Mouse (Mus musculus) heart, embryonic 13.5 days (tissue): ENCODE measurements around the gene Nos1ap. TPM values are rescaled to one million over a fixed set of nuclear protein-coding genes. Genes with fewer than 3 reads are reported as not detected.
A peak's percentile ranks its signal among the peaks of the same experiment; 100 is the strongest.

Experiments
- ATAC-seq: fragments of 200-750 bp; cut with Nextera tagmentation; 2 replicates; pipeline ENCODE4 v1.8.0; 2017; ENCODE audit warnings: moderate TSS enrichment; ENCODE audit not compliant: insufficient number of reproducible peaks, low FRiP score, low TSS enrichment; ENCODE audit errors: extremely low read depth
- H3K27ac ChIP-seq: fragments of 300-500 bp; sonication (generic); replicated peaks from 2 replicates; pipeline ENCODE4 v1.5.1; 2015; ENCODE audit warnings: moderate library complexity, mild to moderate bottlenecking, inconsistent platforms
- H3K27me3 ChIP-seq: fragments of 300-500 bp; sonication (generic); replicated peaks from 2 replicates; pipeline ENCODE4 v1.6.1; 2015; ENCODE audit warnings: mild to moderate bottlenecking, inconsistent platforms
- H3K36me3 ChIP-seq: fragments of 300-500 bp; sonication (generic); 2 replicates; pipeline ENCODE4 v1.6.1; 2015; ENCODE audit warnings: mild to moderate bottlenecking, inconsistent platforms
- H3K4me1 ChIP-seq: fragments of 300-500 bp; sonication (generic); 2 replicates; pipeline ENCODE4 v1.6.1; 2015; ENCODE audit warnings: inconsistent platforms
- H3K4me2 ChIP-seq: fragments of 300-500 bp; sonication (generic); 2 replicates; pipeline ENCODE4 v1.6.1; 2015; ENCODE audit warnings: inconsistent platforms, mild to moderate bottlenecking, moderate library complexity
- H3K4me3 ChIP-seq: fragments of 300-500 bp; sonication (generic); 2 replicates; pipeline ENCODE4 v1.5.1; 2015; ENCODE audit warnings: moderate library complexity, mild to moderate bottlenecking, inconsistent platforms
- H3K9ac ChIP-seq: fragments of 300-500 bp; sonication (generic); 2 replicates; pipeline ENCODE4 v1.6.1; 2015; ENCODE audit warnings: inconsistent platforms, mild to moderate bottlenecking, moderate library complexity
- H3K9me3 ChIP-seq: fragments of 300-500 bp; sonication (generic); 2 replicates; pipeline ENCODE4 v1.6.1; 2016; ENCODE audit warnings: inconsistent platforms
- WGBS: fragments of 180-500 bp; shearing (Covaris S2); methylation state at CpG from one replicate; pipeline ENCODE4 v1.1.7; 2015; ENCODE audit warnings: mixed read lengths; 5-methylcytosine and 5-hydroxymethylcytosine counted together
- polyA plus RNA-seq: library from polyadenylated mRNA; unstranded; fragments of >200 nt; fragmentation: Nextera tagmentation; extraction: Ambion mirVana; gene quantifications from 2 replicates; pipeline ENCODE4 v1.2.1, GENCODE M21; 2015

Nos1ap gene
- polyA plus RNA-seq, 1 experiment from 2014 or later = 17.9 TPM

- Histone ChIP-seq H3K4me2 (no peak overlapping the region), H3K27me3 (no peaks in the 10 kb centered on the region), H3K9me3 (no peaks in the 10 kb centered on the region), H3K36me3 (no peaks in the 10 kb centered on the region), H3K9ac (no peak overlapping the region), H3K4me3 (no peak overlapping the region), H3K4me1 (peaks cover 36% of the 10 kb centered on the region), H3K27ac (peak overlapping the region; percentile 28; the same call in 1 of the 2 replicates)
- 88% methylated on average over 7 of the region's 7 CpGs for WGBS
- ATAC-seq = no peak
These were observed 159.0 kb downstream of the Nos1ap start for GRCm38 (mm10) chr1:170430660-170431059.

DNA sequence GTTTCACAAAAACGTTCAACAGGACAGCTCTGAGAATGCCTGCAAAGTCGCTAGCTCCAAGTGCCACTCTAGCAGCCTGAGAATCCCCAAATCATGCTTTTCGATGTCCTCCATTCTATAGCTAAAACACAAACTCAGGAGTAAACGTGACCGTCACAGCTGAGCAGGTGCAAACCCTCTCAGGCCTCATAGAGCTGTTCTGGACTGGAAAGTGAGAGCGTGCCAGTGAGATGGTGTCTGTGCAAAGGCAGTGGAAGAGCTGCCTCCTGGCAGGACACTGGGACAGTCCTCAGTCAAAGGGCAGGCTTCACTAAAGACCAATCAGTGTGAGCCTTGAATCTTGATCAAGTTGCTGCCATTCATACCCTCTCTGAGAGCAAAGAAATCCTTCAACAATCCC is 160.0 kb downstream of the Nos1ap start:
- Histone ChIP-seq H3K27ac (no peak overlapping the region), H3K9ac (no peak overlapping the region)
- 74% methylated on average over 6 of the region's 6 CpGs for WGBS

DNA sequence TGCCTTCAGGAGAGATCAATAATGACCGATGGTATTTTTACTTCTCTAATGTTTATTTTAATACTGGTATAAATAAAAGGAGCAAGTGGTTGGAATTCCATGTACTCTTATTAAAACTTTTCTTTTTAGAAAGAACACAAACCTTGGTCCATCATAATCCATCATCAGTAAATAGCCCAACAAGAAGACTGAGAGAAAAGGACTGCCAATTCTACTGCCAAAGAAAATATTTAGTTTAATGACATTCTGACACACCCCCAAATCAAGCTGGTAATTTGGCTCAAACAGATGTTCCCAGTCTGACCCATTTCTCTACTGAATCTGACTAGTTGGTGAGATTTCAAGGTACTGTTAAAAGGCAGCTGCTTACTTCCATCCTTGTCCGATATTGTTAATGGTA is 161.5 kb downstream of the Nos1ap start:
- Histone ChIP-seq H3K27ac (no peak overlapping the region), H3K4me2 (no peak overlapping the region), H3K9me3 (no peaks in the 10 kb centered on the region), H3K9ac (no peak overlapping the region), H3K36me3 (no peaks in the 10 kb centered on the region), H3K27me3 (no peaks in the 10 kb centered on the region), H3K4me3 (no peak overlapping the region), H3K4me1 (peaks cover 27% of the 10 kb centered on the region)
- no peak for ATAC-seq
- 77% methylated on average over 2 of the region's 2 CpGs for WGBS

More for the DNA sequence above, 160.0 kb downstream of the Nos1ap start:
- H3K4me1 ChIP-seq = peaks cover 26% of the 10 kb centered on the region
- no peak overlapping the region for H3K4me3 ChIP-seq
- no peak for ATAC-seq
- no peaks in the 10 kb centered on the region for H3K27me3 ChIP-seq
- H3K4me2 ChIP-seq = no peak overlapping the region
- no peaks in the 10 kb centered on the region for H3K9me3 ChIP-seq
- H3K36me3 ChIP-seq = no peaks in the 10 kb centered on the region

GRCm38 (mm10) chr1:170424258-170424889 is 165.3 kb downstream of the Nos1ap start:
- Histone ChIP-seq H3K4me3 (no peak overlapping the region), H3K4me1 (0 out of 2 replicates have a peak, but pooled peaks cover 4% of the 10 kb centered on the region), H3K9me3 (no peaks in the 10 kb centered on the region), H3K9ac (no peak overlapping the region), H3K36me3 (no peaks in the 10 kb centered on the region), H3K27me3 (no peaks in the 10 kb centered on the region), H3K27ac (no peak overlapping the region), H3K4me2 (no peak overlapping the region)
- WGBS = 83% methylated on average over 10 of the region's 10 CpGs
- no peak for ATAC-seq

DNA sequence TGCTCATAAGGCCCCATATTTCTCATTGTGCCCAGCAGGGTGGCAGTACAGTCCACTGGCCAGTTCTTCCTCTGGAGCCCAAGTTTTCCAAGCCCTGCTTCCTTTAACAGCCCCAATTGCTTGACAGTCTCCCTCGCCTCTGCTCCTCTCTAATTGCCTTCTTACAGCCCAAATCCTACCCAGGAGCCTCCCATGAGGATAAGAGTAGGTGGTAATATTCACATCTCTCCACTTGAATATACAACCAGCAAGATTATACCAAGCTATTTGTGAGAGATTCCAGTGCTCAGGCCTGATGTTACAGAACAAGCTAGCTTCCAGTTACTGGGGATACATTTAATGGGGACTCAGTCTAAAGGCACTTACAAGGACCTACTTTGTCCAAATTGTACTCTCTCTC is 166.6 kb downstream of the Nos1ap start:
- Histone ChIP-seq H3K9ac (no peak overlapping the region), H3K4me3 (no peak overlapping the region), H3K36me3 (no peaks in the 10 kb centered on the region), H3K27me3 (no peaks in the 10 kb centered on the region), H3K4me2 (no peak overlapping the region), H3K4me1 (0 out of 2 replicates have a peak, but pooled peaks cover 4% of the 10 kb centered on the region), H3K27ac (no peak overlapping the region), H3K9me3 (no peaks in the 10 kb centered on the region)
- no peak for ATAC-seq
- WGBS = 70% methylated on average over 1 of the region's 1 CpGs

GRCm38 (mm10) chr1:170422188-170422587 is 167.5 kb downstream of the Nos1ap start:
- H3K9ac ChIP-seq = no peak overlapping the region
- no peaks in the 10 kb centered on the region for H3K36me3 ChIP-seq
- no peaks in the 10 kb centered on the region for H3K27me3 ChIP-seq
- no peak for ATAC-seq
- H3K27ac ChIP-seq = no peak overlapping the region
- H3K4me3 ChIP-seq = no peak overlapping the region
- H3K9me3 ChIP-seq = no peaks in the 10 kb centered on the region
- 0 out of 2 replicates have a peak, but pooled peaks cover 4% of the 10 kb centered on the region for H3K4me1 ChIP-seq
- H3K4me2 ChIP-seq = no peak overlapping the region
- WGBS = 86% methylated on average over 4 of the region's 4 CpGs

GRCm38 (mm10) chr1:170419961-170420360 is 169.7 kb downstream of the Nos1ap start:
- H3K4me2 ChIP-seq = no peak overlapping the region
- H3K9ac ChIP-seq = no peak overlapping the region
- no peaks in the 10 kb centered on the region for H3K27me3 ChIP-seq
- no peak overlapping the region for H3K4me3 ChIP-seq
- H3K4me1 ChIP-seq = 0 out of 2 replicates have a peak, but pooled peaks cover 4% of the 10 kb centered on the region
- H3K27ac ChIP-seq = no peak overlapping the region
- ATAC-seq = no peak
- no peaks in the 10 kb centered on the region for H3K36me3 ChIP-seq
- WGBS = 76% methylated on average over 3 of the region's 3 CpGs
- no peaks in the 10 kb centered on the region for H3K9me3 ChIP-seq

DNA sequence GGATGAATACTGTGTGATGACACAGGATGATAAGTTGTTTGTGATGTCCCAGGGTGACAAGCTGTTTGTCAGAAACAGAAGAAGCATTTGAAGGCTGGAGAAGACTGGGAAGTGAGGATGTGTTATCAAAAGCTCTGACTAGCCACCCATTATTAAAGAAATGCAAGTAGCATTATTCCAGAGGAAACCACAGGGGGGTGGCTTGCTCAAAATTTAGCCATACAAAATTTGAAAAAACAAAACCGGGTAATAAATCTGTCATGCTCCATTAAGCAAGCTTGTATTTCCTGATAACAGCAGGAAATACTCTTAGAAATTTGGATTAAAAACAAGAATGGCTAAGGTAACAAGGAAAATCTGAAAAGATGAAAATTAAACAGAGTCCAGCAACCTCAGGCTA is 171.5 kb downstream of the Nos1ap start:
- Histone ChIP-seq H3K27me3 (no peaks in the 10 kb centered on the region), H3K9me3 (no peaks in the 10 kb centered on the region), H3K27ac (no peak overlapping the region), H3K9ac (no peak overlapping the region), H3K4me2 (no peak overlapping the region), H3K4me3 (no peak overlapping the region), H3K4me1 (no peaks in the 10 kb centered on the region), H3K36me3 (no peaks in the 10 kb centered on the region)
- 76% methylated on average over 1 of the region's 1 CpGs for WGBS
- no peak for ATAC-seq

DNA sequence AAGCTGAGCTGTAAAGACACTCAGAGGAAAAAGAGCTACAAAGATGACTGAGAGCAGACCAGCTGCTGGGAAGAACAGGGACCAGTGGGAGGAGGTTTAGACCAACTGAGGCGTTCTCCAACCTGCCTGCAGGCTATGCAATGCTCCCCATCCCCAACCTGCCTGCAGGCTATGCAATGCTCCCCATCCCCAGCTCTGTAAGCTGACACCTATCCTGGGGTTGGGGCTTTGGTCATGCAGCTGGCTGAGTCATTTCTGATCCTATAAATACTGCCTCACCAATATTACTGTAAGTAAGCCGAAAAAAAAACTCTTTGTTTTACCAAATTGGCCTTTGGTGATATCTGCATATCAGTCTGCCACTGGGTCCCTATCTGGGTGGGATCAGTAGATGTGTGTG is 172.7 kb downstream of the Nos1ap start:
- ATAC-seq = no peak
- Histone ChIP-seq H3K9ac (no peak overlapping the region), H3K4me1 (peaks cover 2% of the 10 kb centered on the region), H3K27me3 (no peaks in the 10 kb centered on the region), H3K9me3 (no peaks in the 10 kb centered on the region), H3K4me3 (no peak overlapping the region), H3K36me3 (no peaks in the 10 kb centered on the region), H3K4me2 (no peak overlapping the region), H3K27ac (no peak overlapping the region)
- WGBS = 50% methylated on average over 2 of the region's 2 CpGs

DNA sequence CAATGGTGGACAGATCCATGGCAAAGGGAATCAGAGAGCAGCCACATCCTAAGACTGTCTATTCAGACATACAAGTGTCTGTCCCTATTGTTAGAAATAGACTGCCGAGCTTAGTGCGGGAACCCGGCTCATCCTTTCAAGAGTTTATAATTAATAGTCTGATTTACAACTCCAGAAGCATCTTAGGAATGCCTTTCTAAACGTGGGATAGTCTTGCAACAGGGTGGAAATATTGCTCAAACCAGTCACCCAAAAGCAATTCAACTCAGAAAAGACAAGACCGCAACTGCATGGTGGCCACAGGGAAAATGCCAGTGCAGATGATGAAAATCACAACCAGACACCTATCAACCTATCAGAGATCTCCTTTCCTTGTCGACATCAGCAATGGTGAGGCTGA is 173.5 kb downstream of the Nos1ap start:
- Histone ChIP-seq H3K9ac (no peak overlapping the region), H3K27me3 (no peaks in the 10 kb centered on the region), H3K36me3 (no peaks in the 10 kb centered on the region), H3K9me3 (no peaks in the 10 kb centered on the region), H3K4me3 (no peak overlapping the region), H3K27ac (no peak overlapping the region), H3K4me2 (no peak overlapping the region), H3K4me1 (peaks cover 10% of the 10 kb centered on the region)
- 64% methylated on average over 6 of the region's 6 CpGs for WGBS
- ATAC-seq = no peak

- Histone ChIP-seq H3K36me3 (no peaks in the 10 kb centered on the region), H3K9me3 (no peaks in the 10 kb centered on the region), H3K27ac (no peak overlapping the region), H3K27me3 (no peaks in the 10 kb centered on the region), H3K4me3 (no peak overlapping the region), H3K4me1 (peaks cover 11% of the 10 kb centered on the region), H3K9ac (no peak overlapping the region), H3K4me2 (no peak overlapping the region)
- no peak for ATAC-seq
- WGBS = 73% methylated on average over 3 of the region's 3 CpGs
These were observed 174.3 kb downstream of the Nos1ap start for GRCm38 (mm10) chr1:170415395-170415794.
